Mouse (Mus musculus): ENCODE results near the gene Mdga1.

DNA sequence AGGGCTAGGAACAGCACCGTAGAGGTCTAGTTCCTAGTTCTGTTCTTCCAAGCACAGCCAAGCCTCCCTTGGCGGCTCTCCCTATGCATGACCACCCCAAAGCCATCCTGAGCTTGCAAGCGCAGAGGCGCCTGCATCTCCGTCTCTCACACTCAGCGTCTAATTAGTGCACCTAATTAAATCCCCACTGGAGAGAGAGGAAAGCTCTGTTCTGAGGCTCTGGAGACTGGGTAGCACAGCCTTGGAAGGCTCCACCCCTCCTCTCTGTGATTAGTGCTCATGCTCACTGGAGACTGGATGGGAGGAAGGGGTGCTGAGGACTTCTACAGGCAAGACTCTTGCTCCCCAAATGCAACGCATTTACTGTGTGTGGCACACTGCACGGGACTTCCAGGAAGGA, 191.9 kb downstream of the Mdga1 start:
- TF ChIP-seq POLR2A (IDR thresholded peaks at IDR 0.05; ENCODE audit: borderline replicate concordance, low read depth, low read length) = no peak
- no peak for TF ChIP-seq CTCF (IDR thresholded peaks at IDR 0.05; ENCODE audit: low read depth, low read length)
